ENCODE assay signal across 31 mouse cellular contexts in the genomic region with DNA sequence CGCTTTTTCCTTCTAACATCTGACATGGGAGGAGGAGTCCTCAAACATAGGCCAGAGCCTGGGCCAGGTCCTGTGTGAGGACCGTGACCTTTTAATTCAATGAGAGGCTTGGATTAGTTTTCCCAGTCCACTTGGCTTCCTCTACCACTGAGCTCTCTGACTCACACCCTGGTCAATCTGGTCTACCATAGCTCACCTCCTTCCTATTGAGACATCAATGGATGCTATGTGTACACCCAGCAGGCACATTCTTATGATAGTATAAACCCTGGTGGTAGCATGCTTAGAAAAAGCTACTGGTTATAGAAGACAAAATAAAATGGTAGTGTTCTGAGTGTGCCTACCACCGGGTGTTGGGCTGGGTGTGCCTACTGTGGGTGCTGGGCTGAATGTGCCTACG. TPM values are rescaled to one million over a fixed set of nuclear protein-coding genes. Genes with fewer than 3 reads are reported as not detected.
DNase-seq lines count a peak whose midpoint lies in the region; ATAC-seq and TF ChIP-seq lines count a peak whose summit lies in the region.
"Had no signal": no experiment of that assay in that cellular context is flagged by ENCODE, and none has a peak within 500 bp of the region (broad histone marks: within the 10 kb centered on the region; RNA-seq: fewer than 3 reads in every experiment).

No protein-coding gene starts in this region.

- WGBS in hindbrain, postnatal 0 days, result 93% methylated on average over 4 of the region's 4 CpGs
- WGBS in hindbrain, embryonic 12.5 days, result 87% methylated on average over 4 of the region's 4 CpGs
- 87% methylated on average over 4 of the region's 4 CpGs for WGBS in midbrain, embryonic 11.5 days
- 87% methylated on average over 4 of the region's 4 CpGs for WGBS in midbrain, embryonic 16.5 days

- peaks cover under 1% of the 10 kb centered on the region; the same call in 1 of the 2 replicates for H3K4me1 ChIP-seq in hindbrain, postnatal 0 days (ENCODE audit: insufficient read depth, low read length)
- H3K4me1 ChIP-seq in hindbrain, embryonic 12.5 days, result peaks cover 6% of the 10 kb centered on the region
- peaks cover 2% of the 10 kb centered on the region; the same call in 1 of the 2 replicates for H3K4me1 ChIP-seq in midbrain, embryonic 11.5 days (ENCODE audit: control insufficient read depth, insufficient read depth, low read length)
- H3K4me1 ChIP-seq in midbrain, embryonic 16.5 days (ENCODE audit: control insufficient read depth, insufficient read depth, low read length), result no peaks in the 10 kb centered on the region; the same call in 1 of the 2 replicates

- DNase-seq in hindbrain, postnatal 0 days (ENCODE audit: low spot score), result no peak
- DNase-seq in midbrain, embryonic 11.5 days (ENCODE audit: low spot score, missing footprints), result peak; percentile 49
- peak; percentile 34 for DNase-seq in Muller cell, postnatal 12 days (ENCODE audit: inconsistent ontology term)
- DNase-seq in fibroblast of lung, adult 2 months (ENCODE audit: low read depth), result peak; percentile 13
- DNase-seq in urinary bladder, postnatal 10 days (ENCODE audit: low spot score), result no peak
- no peak for DNase-seq in lung, postnatal 14 days
- DNase-seq: adrenal gland, postnatal 10 days; adrenal gland, postnatal 36 days; cerebellum, adult 18-20 months; cerebellum, adult 9-11 months; cerebellum, postnatal 25 days; gastrocnemius, postnatal 10 days; gastrocnemius, postnatal 36 days; heart, adult 18-20 months; heart, postnatal 10 days; heart, postnatal 36 days; kidney, adult 2 months had no signal

- H3K4me2 ChIP-seq in hindbrain, postnatal 0 days (ENCODE audit: low read depth, low read length), result no peak overlapping the region
- no peak overlapping the region for H3K4me2 ChIP-seq in hindbrain, embryonic 12.5 days (replicated peaks)
- H3K4me2 ChIP-seq in midbrain, embryonic 11.5 days, result no peak overlapping the region
- no peak overlapping the region for H3K4me2 ChIP-seq in midbrain, embryonic 16.5 days (ENCODE audit: low read length)
- H3K4me2 ChIP-seq: embryonic facial prominence, embryonic 13.5 days; forebrain, embryonic 12.5 days; forebrain, embryonic 15.5 days; heart, embryonic 12.5 days; heart, embryonic 15.5 days; hindbrain, embryonic 15.5 days had no signal

- H3K27ac ChIP-seq in hindbrain, postnatal 0 days, result no peak overlapping the region
- H3K27ac ChIP-seq in hindbrain, embryonic 12.5 days, result no peak overlapping the region
- H3K27ac ChIP-seq in midbrain, embryonic 11.5 days (ENCODE audit: low read depth, low read length), result no peak overlapping the region
- H3K27ac ChIP-seq in midbrain, embryonic 16.5 days (ENCODE audit: low read length), result no peak overlapping the region
- H3K27ac ChIP-seq: embryonic facial prominence, embryonic 10.5 days; embryonic facial prominence, embryonic 13.5 days; forebrain, embryonic 12.5 days; forebrain, embryonic 15.5 days; heart, embryonic 15.5 days; hindbrain, embryonic 15.5 days had no signal

- TF ChIP-seq CTCF in hindbrain, postnatal 0 days (IDR thresholded peaks at IDR 0.05; ENCODE audit: low read depth), result no peak

- 0 out of 2 replicates have a peak, but pooled peaks have one; percentile 15 for ATAC-seq in hindbrain, postnatal 0 days
- no peak for ATAC-seq in hindbrain, embryonic 12.5 days (ENCODE audit: low FRiP score)
- ATAC-seq in midbrain, embryonic 11.5 days (ENCODE audit: low FRiP score), result no peak
- no peak for ATAC-seq in midbrain, embryonic 16.5 days
- ATAC-seq: activated CD4-positive, CD25-positive, alpha-beta regulatory T cell, adult 4 months; forebrain, embryonic 15.5 days; intestine, postnatal 0 days had no signal

- no peaks in the 10 kb centered on the region for H3K36me3 ChIP-seq in hindbrain, postnatal 0 days (ENCODE audit: insufficient read depth, low read length)
- no peaks in the 10 kb centered on the region for H3K36me3 ChIP-seq in hindbrain, embryonic 12.5 days
- no peaks in the 10 kb centered on the region for H3K36me3 ChIP-seq in midbrain, embryonic 11.5 days (ENCODE audit: control insufficient read depth, insufficient read depth, low read length)
- no peaks in the 10 kb centered on the region for H3K36me3 ChIP-seq in midbrain, embryonic 16.5 days (ENCODE audit: control insufficient read depth, insufficient read depth, low read length)
- H3K36me3 ChIP-seq: embryonic facial prominence, embryonic 10.5 days; embryonic facial prominence, embryonic 13.5 days; forebrain, embryonic 12.5 days; forebrain, embryonic 15.5 days; G1E; heart, embryonic 12.5 days; heart, embryonic 15.5 days; hindbrain, embryonic 15.5 days had no signal

- no peaks in the 10 kb centered on the region for H3K27me3 ChIP-seq in hindbrain, postnatal 0 days (ENCODE audit: insufficient read depth, low read length)
- H3K27me3 ChIP-seq in hindbrain, embryonic 12.5 days, result peaks cover 11% of the 10 kb centered on the region
- H3K27me3 ChIP-seq in midbrain, embryonic 11.5 days (ENCODE audit: control insufficient read depth, insufficient read depth, low read length), result peaks cover 2% of the 10 kb centered on the region; the same call in 1 of the 2 replicates
- H3K27me3 ChIP-seq in midbrain, embryonic 16.5 days (ENCODE audit: control insufficient read depth, insufficient read depth, low read depth, low read length), result 0 out of 2 replicates have a peak, but pooled peaks cover 2% of the 10 kb centered on the region
- H3K27me3 ChIP-seq: CH12.LX; forebrain, embryonic 15.5 days had no signal

- no peak overlapping the region for H3K4me3 ChIP-seq in hindbrain, postnatal 0 days (ENCODE audit: low read length)
- no peak overlapping the region for H3K4me3 ChIP-seq in hindbrain, embryonic 12.5 days
- H3K4me3 ChIP-seq in midbrain, embryonic 11.5 days (ENCODE audit: low read depth, low read length), result no peak overlapping the region
- no peak overlapping the region for H3K4me3 ChIP-seq in midbrain, embryonic 16.5 days (ENCODE audit: low read depth, low read length)
- H3K4me3 ChIP-seq: embryonic facial prominence, embryonic 10.5 days; embryonic facial prominence, embryonic 13.5 days; forebrain, embryonic 12.5 days; forebrain, embryonic 15.5 days; heart, embryonic 12.5 days; heart, embryonic 15.5 days; hindbrain, embryonic 15.5 days had no signal

- no peaks in the 10 kb centered on the region for H3K9me3 ChIP-seq in hindbrain, postnatal 0 days (ENCODE audit: low read length)
- H3K9me3 ChIP-seq in hindbrain, embryonic 12.5 days (replicated peaks), result no peaks in the 10 kb centered on the region
- no peaks in the 10 kb centered on the region for H3K9me3 ChIP-seq in midbrain, embryonic 11.5 days (ENCODE audit: control insufficient read depth, low read length)
- H3K9me3 ChIP-seq in midbrain, embryonic 16.5 days (replicated peaks; ENCODE audit: control insufficient read depth, low read length, poor library complexity, severe bottlenecking), result no peaks in the 10 kb centered on the region
- H3K9me3 ChIP-seq: embryonic facial prominence, embryonic 10.5 days; embryonic facial prominence, embryonic 13.5 days; forebrain, embryonic 12.5 days; forebrain, embryonic 15.5 days; heart, embryonic 12.5 days; heart, embryonic 15.5 days; hindbrain, embryonic 15.5 days had no signal

- no peak overlapping the region for H3K9ac ChIP-seq in hindbrain, postnatal 0 days (replicated peaks; ENCODE audit: low read length)
- no peak overlapping the region for H3K9ac ChIP-seq in hindbrain, embryonic 12.5 days
- H3K9ac ChIP-seq in midbrain, embryonic 11.5 days (ENCODE audit: low read length), result no peak overlapping the region
- H3K9ac ChIP-seq in midbrain, embryonic 16.5 days (ENCODE audit: low read depth, low read length), result no peak overlapping the region
- H3K9ac ChIP-seq: embryonic facial prominence, embryonic 13.5 days; forebrain, embryonic 12.5 days; forebrain, embryonic 15.5 days; heart, embryonic 12.5 days; heart, embryonic 15.5 days; hindbrain, embryonic 15.5 days had no signal

RNA-seq across cellular contexts. Expression of a gene that starts 21.1 kb away (rescaled TPM):
- 8.1 and 8.8 TPM in 2 replicates for total RNA-seq in hindbrain, postnatal 0 days (2014; rRNA removed)
- polyA plus RNA-seq in hindbrain, postnatal 0 days (2015; fragmentation: Nextera tagmentation; extraction: Ambion mirVana), result 3.1 and 3.5 TPM in 2 replicates
- polyA plus RNA-seq in hindbrain, embryonic 12.5 days (2016; fragmentation: Nextera tagmentation; extraction: Ambion mirVana), result 3.6 and 4.0 TPM in 2 replicates
- 2.9 and 3.1 TPM in 2 replicates for polyA plus RNA-seq in midbrain, embryonic 11.5 days (2014; fragmentation: Nextera tagmentation; extraction: Ambion mirVana)
- 3.4 and 3.5 TPM in 2 replicates for polyA plus RNA-seq in midbrain, embryonic 16.5 days (2015; fragmentation: Nextera tagmentation; extraction: Ambion mirVana)
- total RNA-seq: CH12.LX; common myeloid progenitor, adult 5-6 weeks had no signal
- polyA plus RNA-seq: G1E had no signal

Comparison
In these comparisons a context has a peak if more than half of its experiments do, and no peak if none do; other contexts are left out.
1. DNase-seq: peak in midbrain, embryonic 11.5 days (single experiment), Muller cell, postnatal 12 days (single experiment) and fibroblast of lung, adult 2 months (single experiment); none in hindbrain, postnatal 0 days (single experiment), urinary bladder, postnatal 10 days (single experiment) and lung, postnatal 14 days (single experiment).